Mouse (Mus musculus): ENCODE measurements around the gene Ccr1. TPM values are rescaled to one million over a fixed set of nuclear protein-coding genes. Genes with fewer than 3 reads are reported as not detected.

Gene Ccr1
- polyA plus RNA-seq, 1 experiment = 1.8 TPM

DNA sequence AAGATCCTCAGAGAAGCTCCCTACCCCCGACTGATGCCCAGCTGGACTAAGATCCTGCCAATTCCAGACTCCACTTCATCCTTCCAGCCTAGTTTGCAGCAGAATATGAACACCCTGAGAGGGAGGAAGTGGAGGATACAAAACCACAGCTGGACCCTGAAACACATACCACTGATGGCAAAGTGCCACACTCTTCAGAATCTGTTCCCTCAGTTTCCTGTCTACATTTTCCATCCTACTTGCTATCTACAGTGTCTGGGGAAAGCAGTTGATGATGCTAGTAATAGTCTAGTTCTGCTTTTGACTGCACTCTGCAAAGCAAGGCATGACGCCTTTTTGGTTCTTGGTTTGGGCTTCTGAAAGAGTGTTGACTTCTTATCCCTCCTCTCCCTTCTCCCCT lies 27.2 kb downstream of the Ccr1 start:
- 27% methylated on average over 2 of the region's 2 CpGs for WGBS
- 0 out of 2 replicates have a peak overlapping the region, but pooled peaks have one; percentile 22 for H3K27ac ChIP-seq (ENCODE audit: control insufficient read depth, insufficient read depth, low read length)

DNA sequence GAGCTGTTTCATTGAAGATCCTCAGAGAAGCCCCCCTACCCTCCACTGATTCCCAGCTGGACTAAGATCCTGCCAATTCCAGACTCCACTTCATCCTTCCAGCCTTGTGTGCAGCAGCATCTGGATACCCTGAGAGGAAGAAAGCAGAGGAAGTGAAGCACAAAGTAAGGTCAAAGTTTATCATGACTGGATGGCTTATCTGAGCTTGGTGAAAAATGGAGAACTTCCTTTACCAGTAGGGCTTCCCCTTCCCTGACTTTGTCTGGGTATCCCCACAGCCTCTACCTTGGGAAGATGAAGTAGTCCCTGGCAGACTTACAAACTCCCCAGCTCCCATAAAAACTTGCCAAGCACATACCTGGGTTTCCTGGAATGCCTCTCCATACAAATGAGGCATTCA lies 27.9 kb downstream of the Ccr1 start:
- Histone ChIP-seq H3K27me3 (ENCODE audit: control insufficient read depth, insufficient read depth, low read length) (no peaks in the 10 kb centered on the region), H3K36me3 (ENCODE audit: control insufficient read depth, insufficient read depth, low read length) (no peaks in the 10 kb centered on the region), H3K27ac (ENCODE audit: control insufficient read depth, insufficient read depth, low read length) (no peak overlapping the region), H3K4me3 (ENCODE audit: control insufficient read depth, insufficient read depth, low read length) (no peak overlapping the region), H3K4me1 (replicated peaks; ENCODE audit: control insufficient read depth, insufficient read depth, low read length) (peaks cover 2% of the 10 kb centered on the region; the same call in 1 of the 2 replicates)
- TF ChIP-seq CTCF (IDR thresholded peaks at IDR 0.05; ENCODE audit: borderline replicate concordance, control insufficient read depth, extremely low read depth, insufficient read depth, low read length, poor library complexity) (no peak), POLR2A (IDR thresholded peaks at IDR 0.05; ENCODE audit: control insufficient read depth, extremely low read depth, insufficient read depth, low read length, poor library complexity) (no peak)
- DNase-seq = no peak

More for the DNA sequence above, 27.2 kb downstream of the Ccr1 start:
- TF ChIP-seq POLR2A (IDR thresholded peaks at IDR 0.05; ENCODE audit: control insufficient read depth, extremely low read depth, insufficient read depth, low read length, poor library complexity) = no peak
- no peak for TF ChIP-seq CTCF (IDR thresholded peaks at IDR 0.05; ENCODE audit: borderline replicate concordance, control insufficient read depth, extremely low read depth, insufficient read depth, low read length, poor library complexity)
- no peaks in the 10 kb centered on the region for H3K27me3 ChIP-seq (ENCODE audit: control insufficient read depth, insufficient read depth, low read length)
- no peaks in the 10 kb centered on the region for H3K36me3 ChIP-seq (ENCODE audit: control insufficient read depth, insufficient read depth, low read length)
- no peak overlapping the region for H3K4me3 ChIP-seq (ENCODE audit: control insufficient read depth, insufficient read depth, low read length)
- DNase-seq = no peak
- peaks cover 2% of the 10 kb centered on the region; the same call in 1 of the 2 replicates for H3K4me1 ChIP-seq (replicated peaks; ENCODE audit: control insufficient read depth, insufficient read depth, low read length)

DNA sequence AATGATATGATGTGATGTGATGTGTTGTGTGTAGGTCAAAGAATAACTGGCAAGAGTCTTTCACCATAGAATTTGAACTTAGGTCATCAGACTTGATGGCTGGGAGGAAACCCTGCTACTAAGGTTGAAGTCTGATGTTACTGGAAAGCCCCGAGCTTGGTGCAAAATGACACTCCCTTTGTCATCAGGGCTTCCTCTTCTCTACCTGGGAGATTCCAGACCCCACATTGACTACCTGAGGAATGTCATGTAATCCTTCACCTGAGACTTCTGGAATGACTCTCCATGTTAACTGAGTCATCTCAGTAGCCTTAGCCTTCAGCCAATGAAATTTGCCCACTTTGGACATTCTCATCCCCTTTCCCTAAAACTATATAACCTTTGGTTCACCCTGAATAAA lies 28.3 kb downstream of the Ccr1 start:
- TF ChIP-seq CTCF (IDR thresholded peaks at IDR 0.05; ENCODE audit: borderline replicate concordance, control insufficient read depth, extremely low read depth, insufficient read depth, low read length, poor library complexity) = no peak
- no peak for TF ChIP-seq POLR2A (IDR thresholded peaks at IDR 0.05; ENCODE audit: control insufficient read depth, extremely low read depth, insufficient read depth, low read length, poor library complexity)
- no peak overlapping the region for H3K4me3 ChIP-seq (ENCODE audit: control insufficient read depth, insufficient read depth, low read length)
- H3K27ac ChIP-seq (ENCODE audit: control insufficient read depth, insufficient read depth, low read length) = no peak overlapping the region
- peaks cover 2% of the 10 kb centered on the region; the same call in 1 of the 2 replicates for H3K4me1 ChIP-seq (replicated peaks; ENCODE audit: control insufficient read depth, insufficient read depth, low read length)
- WGBS = 80% methylated on average over 1 of the region's 1 CpGs
- no peaks in the 10 kb centered on the region for H3K36me3 ChIP-seq (ENCODE audit: control insufficient read depth, insufficient read depth, low read length)
- H3K27me3 ChIP-seq (ENCODE audit: control insufficient read depth, insufficient read depth, low read length) = no peaks in the 10 kb centered on the region
- no peak for DNase-seq

GRCm38 (mm10) chr9:123937989-123938388 lies 30.5 kb downstream of the Ccr1 start:
- Histone ChIP-seq H3K4me3 (ENCODE audit: control insufficient read depth, insufficient read depth, low read length) (no peak overlapping the region), H3K4me1 (replicated peaks; ENCODE audit: control insufficient read depth, insufficient read depth, low read length) (peaks cover 4% of the 10 kb centered on the region; the same call in 1 of the 2 replicates), H3K36me3 (ENCODE audit: control insufficient read depth, insufficient read depth, low read length) (no peaks in the 10 kb centered on the region), H3K27ac (ENCODE audit: control insufficient read depth, insufficient read depth, low read length) (no peak overlapping the region), H3K27me3 (ENCODE audit: control insufficient read depth, insufficient read depth, low read length) (no peaks in the 10 kb centered on the region)
- TF ChIP-seq CTCF (IDR thresholded peaks at IDR 0.05; ENCODE audit: borderline replicate concordance, control insufficient read depth, extremely low read depth, insufficient read depth, low read length, poor library complexity) (no peak), POLR2A (IDR thresholded peaks at IDR 0.05; ENCODE audit: control insufficient read depth, extremely low read depth, insufficient read depth, low read length, poor library complexity) (no peak)
- WGBS = 46% methylated on average over 2 of the region's 2 CpGs
- no peak for DNase-seq

- Histone ChIP-seq H3K27ac (ENCODE audit: control insufficient read depth, insufficient read depth, low read length) (no peak overlapping the region), H3K36me3 (ENCODE audit: control insufficient read depth, insufficient read depth, low read length) (no peaks in the 10 kb centered on the region), H3K4me1 (replicated peaks; ENCODE audit: control insufficient read depth, insufficient read depth, low read length) (peaks cover 6% of the 10 kb centered on the region), H3K27me3 (ENCODE audit: control insufficient read depth, insufficient read depth, low read length) (no peaks in the 10 kb centered on the region), H3K4me3 (ENCODE audit: control insufficient read depth, insufficient read depth, low read length) (no peak overlapping the region)
- no peak for DNase-seq
- TF ChIP-seq CTCF (IDR thresholded peaks at IDR 0.05; ENCODE audit: borderline replicate concordance, control insufficient read depth, extremely low read depth, insufficient read depth, low read length, poor library complexity) (no peak), POLR2A (IDR thresholded peaks at IDR 0.05; ENCODE audit: control insufficient read depth, extremely low read depth, insufficient read depth, low read length, poor library complexity) (no peak)
- 89% methylated on average over 9 of the region's 9 CpGs for WGBS
These were observed 31.8 kb downstream of the Ccr1 start for GRCm38 (mm10) chr9:123936604-123937280.

- TF ChIP-seq CTCF (IDR thresholded peaks at IDR 0.05; ENCODE audit: borderline replicate concordance, control insufficient read depth, extremely low read depth, insufficient read depth, low read length, poor library complexity) (no peak), POLR2A (IDR thresholded peaks at IDR 0.05; ENCODE audit: control insufficient read depth, extremely low read depth, insufficient read depth, low read length, poor library complexity) (no peak)
- WGBS = 98% methylated on average over 5 of the region's 5 CpGs
- Histone ChIP-seq H3K4me3 (ENCODE audit: control insufficient read depth, insufficient read depth, low read length) (no peak overlapping the region), H3K27ac (ENCODE audit: control insufficient read depth, insufficient read depth, low read length) (no peak overlapping the region), H3K4me1 (replicated peaks; ENCODE audit: control insufficient read depth, insufficient read depth, low read length) (peaks cover 10% of the 10 kb centered on the region), H3K36me3 (ENCODE audit: control insufficient read depth, insufficient read depth, low read length) (no peaks in the 10 kb centered on the region), H3K27me3 (ENCODE audit: control insufficient read depth, insufficient read depth, low read length) (no peaks in the 10 kb centered on the region)
- no peak for DNase-seq
These were observed 32.7 kb downstream of the Ccr1 start for GRCm38 (mm10) chr9:123935776-123936175.
